Mouse (Mus musculus) yolk sac, embryonic 10.5 days (tissue): Measurements from ENCODE around the gene Olfr536.
"Not testable (repeated sequence)": the region's sequence is repeated elsewhere in the genome, so short reads cannot be mapped to it uniquely, and the experiment has no call there.

Source experiments
- DNase-seq: peaks from one replicate; pipeline ENCODE4 v3.0.0-alpha.2; 2017; ENCODE audit warnings: low spot score

Gene Olfr536

GRCm38 (mm10) chr7:140507346-140508021 lies at the start of gene Olfr536:
TSS of gene Olfr536 (minus strand) at chr7:140507396.
- DNase-seq = not testable (repeated sequence)

GRCm38 (mm10) chr7:140539746-140540145 lies 32.5 kb upstream of the Olfr536 start:
- no peak for DNase-seq

GRCm38 (mm10) chr7:140494702-140495101 lies 12.5 kb downstream of the Olfr536 start:
- no peak for DNase-seq

GRCm38 (mm10) chr7:140494231-140494630 lies 13.0 kb downstream of the Olfr536 start:
- no peak for DNase-seq

GRCm38 (mm10) chr7:140488981-140489380 lies 18.2 kb downstream of the Olfr536 start:
- DNase-seq = no peak

GRCm38 (mm10) chr7:140483916-140484315 lies 23.3 kb downstream of the Olfr536 start, which contains the start of gene Olfr535:
TSS of gene Olfr535 (plus strand) at chr7:140484216.
- DNase-seq = no peak

- DNase-seq = no peak
Observed at GRCm38 (mm10) chr7:140478733-140479132, 28.5 kb downstream of the Olfr536 start.

GRCm38 (mm10) chr7:140477886-140478285 lies 29.3 kb downstream of the Olfr536 start:
- DNase-seq = no peak

- not testable (repeated sequence) for DNase-seq
Observed at GRCm38 (mm10) chr7:140463070-140463469, 44.1 kb downstream of the Olfr536 start, which contains the start of gene Olfr533. TSS of gene Olfr533 (plus strand) at chr7:140463370.
